In genomic region chr12:54316066-54316567, GRCm38 (mm10) we compare ENCODE assay signal across 20 mouse cellular contexts.
DNase-seq lines count a peak whose midpoint lies in the region; ATAC-seq and TF ChIP-seq lines count a peak whose summit lies in the region.
"Had no signal": no experiment of that assay in that cellular context is flagged by ENCODE, and none has a peak within 500 bp of the region (broad histone marks: within the 10 kb centered on the region; RNA-seq: fewer than 3 reads in every experiment).

No protein-coding gene starts in this region.

- H3K4me1 ChIP-seq in heart, embryonic 15.5 days (replicated peaks), result peaks cover 30% of the 10 kb centered on the region
- peaks cover 43% of the 10 kb centered on the region for H3K4me1 ChIP-seq in midbrain, embryonic 10.5 days
- H3K4me1 ChIP-seq in midbrain, embryonic 14.5 days (ENCODE audit: control insufficient read depth, insufficient read depth, low read length), result peaks cover 19% of the 10 kb centered on the region
- peaks cover 18% of the 10 kb centered on the region for H3K4me1 ChIP-seq in embryonic facial prominence, embryonic 15.5 days
- peaks cover 22% of the 10 kb centered on the region for H3K4me1 ChIP-seq in stomach, embryonic 15.5 days
- peaks cover 2% of the 10 kb centered on the region; the same call in 1 of the 2 replicates for H3K4me1 ChIP-seq in lung, adult 2 months (ENCODE audit: control insufficient read depth, insufficient read depth, low read length)
- H3K4me1 ChIP-seq in forebrain, embryonic 15.5 days, result peaks cover 14% of the 10 kb centered on the region

- no peaks in the 10 kb centered on the region for H3K27me3 ChIP-seq in heart, embryonic 15.5 days
- H3K27me3 ChIP-seq in midbrain, embryonic 10.5 days (ENCODE audit: low read depth, poor library complexity, severe bottlenecking), result peaks cover 69% of the 10 kb centered on the region
- no peaks in the 10 kb centered on the region for H3K27me3 ChIP-seq in midbrain, embryonic 14.5 days (ENCODE audit: control insufficient read depth, insufficient read depth, low read length)
- H3K27me3 ChIP-seq in embryonic facial prominence, embryonic 15.5 days, result no peaks in the 10 kb centered on the region
- H3K27me3 ChIP-seq in stomach, embryonic 15.5 days (replicated peaks), result no peaks in the 10 kb centered on the region
- H3K27me3 ChIP-seq in forebrain, embryonic 15.5 days, result no peaks in the 10 kb centered on the region

- no peak overlapping the region for H3K9ac ChIP-seq in heart, embryonic 15.5 days
- no peak overlapping the region for H3K9ac ChIP-seq in midbrain, embryonic 14.5 days (replicated peaks; ENCODE audit: low read length)
- H3K9ac ChIP-seq in embryonic facial prominence, embryonic 15.5 days, result no peak overlapping the region
- no peak overlapping the region for H3K9ac ChIP-seq in stomach, embryonic 15.5 days
- no peak overlapping the region for H3K9ac ChIP-seq in forebrain, embryonic 15.5 days (replicated peaks)
- H3K9ac ChIP-seq: forebrain, postnatal 0 days; hindbrain, embryonic 15.5 days; liver, embryonic 13.5 days; lung, embryonic 15.5 days had no signal

- no peak for TF ChIP-seq POLR2A in lung, adult 2 months (IDR thresholded peaks at IDR 0.05; ENCODE audit: borderline replicate concordance, extremely low read depth, low read depth, low read length)

- H3K4me2 ChIP-seq in heart, embryonic 15.5 days, result no peak overlapping the region
- no peak overlapping the region for H3K4me2 ChIP-seq in midbrain, embryonic 14.5 days (ENCODE audit: low read length)
- H3K4me2 ChIP-seq in embryonic facial prominence, embryonic 15.5 days (replicated peaks), result no peak overlapping the region
- peak overlapping the region; percentile 42 for H3K4me2 ChIP-seq in stomach, embryonic 15.5 days
- no peak overlapping the region for H3K4me2 ChIP-seq in forebrain, embryonic 15.5 days (replicated peaks)

- peak overlapping the region; percentile 85 for H3K27ac ChIP-seq in heart, embryonic 15.5 days
- no peak overlapping the region for H3K27ac ChIP-seq in midbrain, embryonic 10.5 days (replicated peaks)
- H3K27ac ChIP-seq in midbrain, embryonic 14.5 days (replicated peaks; ENCODE audit: low read depth, low read length), result no peak overlapping the region
- 0 out of 2 replicates have a peak overlapping the region, but pooled peaks have one; percentile 13 for H3K27ac ChIP-seq in embryonic facial prominence, embryonic 15.5 days (replicated peaks)
- peak overlapping the region; percentile 88 for H3K27ac ChIP-seq in stomach, embryonic 15.5 days
- H3K27ac ChIP-seq in forebrain, embryonic 15.5 days (replicated peaks), result no peak overlapping the region
- H3K27ac ChIP-seq: hindbrain, embryonic 15.5 days; liver, embryonic 13.5 days; lung, embryonic 15.5 days; macrophage had no signal

- 62% methylated on average over 15 of the region's 15 CpGs for WGBS in heart, embryonic 15.5 days
- WGBS in midbrain, embryonic 10.5 days, result 46% methylated on average over 15 of the region's 15 CpGs
- 47% methylated on average over 15 of the region's 15 CpGs for WGBS in midbrain, embryonic 14.5 days
- WGBS in embryonic facial prominence, embryonic 15.5 days, result 49% methylated on average over 15 of the region's 15 CpGs
- 60% methylated on average over 15 of the region's 15 CpGs for WGBS in stomach, embryonic 15.5 days
- WGBS in lung, adult 2 months, result 69% methylated on average over 15 of the region's 15 CpGs
- 52% methylated on average over 15 of the region's 15 CpGs for WGBS in forebrain, embryonic 15.5 days

- no peak overlapping the region for H3K4me3 ChIP-seq in heart, embryonic 15.5 days
- no peak overlapping the region for H3K4me3 ChIP-seq in midbrain, embryonic 10.5 days
- no peak overlapping the region for H3K4me3 ChIP-seq in midbrain, embryonic 14.5 days (replicated peaks; ENCODE audit: low read depth, low read length)
- no peak overlapping the region for H3K4me3 ChIP-seq in embryonic facial prominence, embryonic 15.5 days (replicated peaks)
- H3K4me3 ChIP-seq in stomach, embryonic 15.5 days (replicated peaks), result no peak overlapping the region
- no peak overlapping the region for H3K4me3 ChIP-seq in lung, adult 2 months (replicated peaks; ENCODE audit: extremely low read depth, low read depth, low read length)
- H3K4me3 ChIP-seq in forebrain, embryonic 15.5 days, result no peak overlapping the region
- H3K4me3 ChIP-seq: hindbrain, embryonic 15.5 days; liver, embryonic 13.5 days had no signal

- no peak for TF ChIP-seq CTCF in lung, adult 2 months (IDR thresholded peaks at IDR 0.05; ENCODE audit: insufficient read depth, low read length)

- H3K36me3 ChIP-seq in heart, embryonic 15.5 days, result no peaks in the 10 kb centered on the region
- H3K36me3 ChIP-seq in midbrain, embryonic 10.5 days, result no peaks in the 10 kb centered on the region
- no peaks in the 10 kb centered on the region for H3K36me3 ChIP-seq in midbrain, embryonic 14.5 days (ENCODE audit: control insufficient read depth, insufficient read depth, low read length)
- H3K36me3 ChIP-seq in embryonic facial prominence, embryonic 15.5 days, result no peaks in the 10 kb centered on the region
- no peaks in the 10 kb centered on the region for H3K36me3 ChIP-seq in stomach, embryonic 15.5 days
- H3K36me3 ChIP-seq in forebrain, embryonic 15.5 days, result no peaks in the 10 kb centered on the region
- H3K36me3 ChIP-seq: forebrain, embryonic 10.5 days; hindbrain, embryonic 15.5 days; liver, embryonic 13.5 days; lung, embryonic 15.5 days had no signal

- ATAC-seq in heart, embryonic 15.5 days (replicated peaks; ENCODE audit: insufficient number of reproducible peaks, insufficient read depth, low FRiP score, low read depth), result no peak
- ATAC-seq in midbrain, embryonic 14.5 days (ENCODE audit: low FRiP score, low TSS enrichment), result no peak
- ATAC-seq in embryonic facial prominence, embryonic 15.5 days (ENCODE audit: insufficient number of reproducible peaks, low FRiP score, low TSS enrichment, low read depth), result no peak
- ATAC-seq in stomach, embryonic 15.5 days (ENCODE audit: insufficient read depth, low FRiP score, low read depth), result no peak
- no peak for ATAC-seq in forebrain, embryonic 15.5 days (replicated peaks)
- ATAC-seq: forebrain, postnatal 0 days had no signal

- H3K9me3 ChIP-seq in heart, embryonic 15.5 days (replicated peaks), result no peaks in the 10 kb centered on the region; the same call in 1 of the 2 replicates
- peaks cover 10% of the 10 kb centered on the region; the same call in 1 of the 2 replicates for H3K9me3 ChIP-seq in midbrain, embryonic 10.5 days (replicated peaks)
- no peaks in the 10 kb centered on the region for H3K9me3 ChIP-seq in midbrain, embryonic 14.5 days (ENCODE audit: control insufficient read depth, low read length)
- no peaks in the 10 kb centered on the region for H3K9me3 ChIP-seq in embryonic facial prominence, embryonic 15.5 days (replicated peaks)
- H3K9me3 ChIP-seq in stomach, embryonic 15.5 days, result no peaks in the 10 kb centered on the region
- H3K9me3 ChIP-seq in forebrain, embryonic 15.5 days, result no peaks in the 10 kb centered on the region
- H3K9me3 ChIP-seq: hindbrain, embryonic 15.5 days; liver, embryonic 13.5 days had no signal

- no peak for DNase-seq in heart, postnatal 25 days (ENCODE audit: low spot score)
- DNase-seq in midbrain, embryonic 10.5 days (ENCODE audit: low spot score), result peak; percentile 9
- DNase-seq in midbrain, embryonic 14.5 days, result no peak
- DNase-seq in lung, adult 2 months, result no peak
- DNase-seq: cerebellum, adult 8-10 months; forebrain, postnatal 0 days; gastrocnemius, postnatal 14 days; kidney, adult 18-20 months; kidney, postnatal 14 days; left cerebral cortex, postnatal 4 days; liver, embryonic 13.5 days; right cerebral cortex, postnatal 14 days had no signal

- intact Hi-C loops in heart, postnatal 25 days (cut with DNase I), result no loop called here

Comparison
In these comparisons a context has a peak if more than half of its experiments do, and no peak if none do; other contexts are left out.
1. H3K27ac ChIP-seq: peak in heart, embryonic 15.5 days (single experiment), embryonic facial prominence, embryonic 15.5 days (single experiment) and stomach, embryonic 15.5 days (single experiment); none in midbrain, embryonic 10.5 days (single experiment), midbrain, embryonic 14.5 days (single experiment) and forebrain, embryonic 15.5 days (single experiment).